Mouse (Mus musculus) C2C12 (cell line): ENCODE results near the gene Tpm1.

Source experiments
- CEBPB ChIP-seq: IDR thresholded peaks from one replicate; pipeline ENCODE4 v1.6.1; 2011; ENCODE audit warnings: low read depth, mild to moderate bottlenecking, control low read depth, moderate library complexity
- CTCF ChIP-seq: IDR thresholded peaks from one replicate; pipeline ENCODE4 v1.5.1; 2011; ENCODE audit not compliant: control insufficient read depth, insufficient read depth, insufficient read length
- FOSL1 ChIP-seq: IDR thresholded peaks from one replicate; pipeline ENCODE4 v1.8.0; 2011; ENCODE audit warnings: mild to moderate bottlenecking, low read length; ENCODE audit not compliant: poor library complexity, insufficient read depth, severe bottlenecking
- MAX ChIP-seq: IDR thresholded peaks from one replicate; pipeline ENCODE4 v1.6.1; 2011; ENCODE audit warnings: mild to moderate bottlenecking, control low read depth
- MYOD1 ChIP-seq: IDR thresholded peaks from one replicate; pipeline ENCODE4 v1.6.1; 2011; ENCODE audit warnings: low read depth; ENCODE audit not compliant: control insufficient read depth, insufficient read length
- MYOG ChIP-seq: IDR thresholded peaks from one replicate; pipeline ENCODE4 v1.6.1; 2011; ENCODE audit not compliant: control insufficient read depth, insufficient read length; ENCODE audit errors: extremely low read depth
- USF1 ChIP-seq: IDR thresholded peaks from one replicate; pipeline ENCODE4 v1.6.1; 2011; ENCODE audit warnings: low read depth, mild to moderate bottlenecking, control low read depth, moderate library complexity

DNA sequence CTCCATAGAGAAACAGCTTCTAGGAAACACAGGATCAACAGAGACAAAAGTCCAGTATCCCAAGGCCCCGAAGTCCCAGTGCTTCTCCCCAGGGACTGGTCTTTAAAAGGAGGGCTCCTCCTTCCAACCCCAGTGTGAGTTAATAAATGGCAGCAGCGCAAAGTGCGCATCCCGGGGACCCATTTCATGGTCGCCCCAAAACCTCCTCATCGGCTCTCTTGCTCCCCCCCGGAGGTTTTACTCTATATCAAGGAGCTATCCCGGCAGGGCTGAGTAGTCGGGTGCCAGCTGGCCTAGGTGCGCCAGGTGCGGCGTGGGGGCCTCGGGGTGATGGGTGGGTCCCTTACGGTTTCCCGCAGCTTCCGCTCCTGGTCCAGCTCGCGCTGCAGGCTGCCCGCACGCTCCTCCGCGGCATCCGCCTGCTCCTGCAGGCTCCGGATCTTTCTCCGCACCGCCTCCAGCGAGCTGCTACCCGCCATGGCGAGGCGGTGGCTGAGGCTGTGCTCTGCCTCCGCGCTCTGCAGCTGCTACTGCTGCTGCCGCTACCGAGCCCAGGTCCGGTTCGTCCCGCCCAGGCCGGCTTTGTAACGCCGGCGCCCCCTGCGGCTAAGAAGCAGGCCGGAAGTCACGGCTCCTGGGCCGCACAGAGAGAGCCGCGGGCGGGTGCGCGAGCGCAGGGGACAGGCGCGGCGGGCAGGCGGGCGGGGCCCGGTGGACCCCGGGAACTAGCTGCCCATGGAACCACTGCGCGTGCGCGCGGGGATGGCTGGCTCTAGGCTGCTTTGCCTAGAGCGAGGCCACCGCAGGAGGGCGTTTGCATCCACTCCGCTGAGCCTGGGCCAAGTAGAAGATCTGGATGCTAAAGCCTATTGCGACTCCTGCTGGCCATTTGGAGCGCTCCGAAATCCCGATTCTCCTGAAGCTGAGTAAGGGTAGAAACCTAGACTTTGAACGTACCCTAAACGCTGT lies 5.7 kb downstream of the Tpm1 start:
- TF ChIP-seq CTCF (peak; percentile 87), MAX (no peak), MYOD1 (no peak), MYOG (no peak), USF1 (no peak), CEBPB (no peak), FOSL1 (no peak)
